Mouse (Mus musculus): ENCODE measurements around the gene Ankrd13a.

DNA sequence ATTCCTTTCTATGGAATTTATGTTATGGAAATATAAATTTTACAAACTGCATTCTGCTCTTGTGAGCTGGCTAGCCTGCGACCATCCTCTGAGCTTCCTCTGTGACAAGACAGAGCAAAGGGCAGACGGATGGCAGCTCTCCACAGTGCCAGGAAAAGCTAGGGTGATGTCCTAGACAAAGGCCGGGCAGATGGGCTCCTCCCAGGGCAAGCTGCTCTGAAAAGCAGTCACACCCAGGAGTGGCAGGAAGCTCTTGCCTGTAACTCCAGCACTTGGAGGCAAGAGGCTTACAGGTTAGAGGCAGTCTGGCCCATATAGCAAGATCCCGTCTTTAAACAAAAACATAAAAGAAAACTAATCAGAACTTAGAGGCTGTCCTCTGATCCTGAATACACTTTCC, 20.1 kb downstream of the Ankrd13a start:
- no peak for TF ChIP-seq CTCF (IDR thresholded peaks at IDR 0.05; ENCODE audit: low read depth)
- no peak for TF ChIP-seq EP300 (IDR thresholded peaks at IDR 0.05; ENCODE audit: low read depth)
